Mouse (Mus musculus): Measurements from ENCODE around the gene Tecr.

Gene Tecr

GRCm38 (mm10) chr8:83607661-83608397 is at the start of gene Tecr, which contains the start of gene Dnajb1:
Gene Tecr (minus strand): TSS chr8:83607971.
Gene Dnajb1 (plus strand): TSS chr8:83608193.
- peak; percentile 100 for DNase-seq

GRCm38 (mm10) chr8:83656484-83657246 is 48.9 kb upstream of the Tecr start:
- no peak for DNase-seq

- no peak for DNase-seq
Measured at GRCm38 (mm10) chr8:83656043-83656442, 48.3 kb upstream of the Tecr start.

- no peak for DNase-seq
Measured at GRCm38 (mm10) chr8:83654725-83655124, 47.0 kb upstream of the Tecr start.

- DNase-seq = no peak
Measured at GRCm38 (mm10) chr8:83653662-83654017, 45.9 kb upstream of the Tecr start.

GRCm38 (mm10) chr8:83652744-83653661 is 45.2 kb upstream of the Tecr start:
- DNase-seq = peak in 1 of 2 experiments; percentile 16

GRCm38 (mm10) chr8:83652030-83652743 is 44.4 kb upstream of the Tecr start, which contains the start of gene Gipc1:
Gene Gipc1 (plus strand): TSS chr8:83652677.
- DNase-seq = peak; percentile 96 to 97

- DNase-seq = no peak
Measured at GRCm38 (mm10) chr8:83649699-83650098, 41.9 kb upstream of the Tecr start.

- no peak for DNase-seq
Measured at GRCm38 (mm10) chr8:83648031-83648430, 40.3 kb upstream of the Tecr start.

GRCm38 (mm10) chr8:83647511-83647910 is 39.7 kb upstream of the Tecr start:
- DNase-seq = no peak

GRCm38 (mm10) chr8:83639649-83640048 is 31.9 kb upstream of the Tecr start:
- no peak for DNase-seq

- no peak for DNase-seq
Measured at GRCm38 (mm10) chr8:83638856-83639255, 31.1 kb upstream of the Tecr start.

- no peak for DNase-seq
Measured at GRCm38 (mm10) chr8:83632083-83632707, 24.4 kb upstream of the Tecr start.

- DNase-seq = no peak
Measured at GRCm38 (mm10) chr8:83625676-83626299, 18.0 kb upstream of the Tecr start.

- peak; percentile 64 to 70 for DNase-seq
Measured at GRCm38 (mm10) chr8:83624739-83625138, 17.0 kb upstream of the Tecr start.

GRCm38 (mm10) chr8:83623549-83623948 is 15.8 kb upstream of the Tecr start:
- no peak for DNase-seq

- DNase-seq = peak; percentile 95 to 97
Measured at GRCm38 (mm10) chr8:83622389-83622989, 14.7 kb upstream of the Tecr start.

GRCm38 (mm10) chr8:83621691-83622388 is 14.1 kb upstream of the Tecr start:
- DNase-seq = no peak

- peak in 1 of 2 experiments; percentile 49 for DNase-seq
Measured at GRCm38 (mm10) chr8:83619568-83620285, 12.0 kb upstream of the Tecr start.

Measured in cerebellum, postnatal 14 days (tissue).